Mouse (Mus musculus) olfactory bulb, adult 2 months (tissue): ENCODE data around the gene Olfr954. TPM values are rescaled to one million over a fixed set of nuclear protein-coding genes. Genes with fewer than 3 reads are reported as not detected.

Source experiments
- H3K27ac ChIP-seq: fragments of 200-500 bp; 2 replicates; pipeline ENCODE4 v1.5.1; 2012; ENCODE audit warnings: low read depth, low read length; ENCODE audit not compliant: insufficient read depth
- H3K4me1 ChIP-seq: fragments of 200-500 bp; 2 replicates; pipeline ENCODE4 v1.6.1; 2012; ENCODE audit warnings: low read length; ENCODE audit not compliant: control insufficient read depth, insufficient read depth
- H3K4me3 ChIP-seq: fragments of 200-500 bp; 2 replicates; pipeline ENCODE4 v1.5.1; 2012; ENCODE audit warnings: mild to moderate bottlenecking, low read depth, low read length, moderate library complexity; ENCODE audit not compliant: insufficient read depth
- CTCF ChIP-seq: fragments of 200-500 bp; IDR thresholded peaks from 2 replicates; pipeline ENCODE4 v1.5.1; 2012; ENCODE audit warnings: low read depth, mild to moderate bottlenecking, low read length, moderate library complexity; ENCODE audit not compliant: insufficient read depth
- POLR2A ChIP-seq: fragments of 200-500 bp; IDR thresholded peaks from 2 replicates; pipeline ENCODE4 v1.6.1; 2012; ENCODE audit warnings: mild to moderate bottlenecking, low read depth, low read length, moderate library complexity; ENCODE audit not compliant: insufficient read depth
- WGBS: fragments of 180-500 bp; shearing (Covaris S2); methylation state at CpG from one replicate; pipeline ENCODE4 v1.1.7; 2018; 5-methylcytosine and 5-hydroxymethylcytosine counted together
- polyA plus RNA-seq: library from polyadenylated mRNA; stranded (reverse); fragments of >200 nt; gene quantifications from 2 replicates; pipeline ENCODE4 v1.2.4, GENCODE M21; 2012; ENCODE audit warnings: low replicate concordance; ENCODE audit not compliant: missing spikeins, insufficient read depth, insufficient read length

The Olfr954 gene
- not detected in 2 replicates for polyA plus RNA-seq

- 87% methylated on average over 6 of the region's 6 CpGs for WGBS
- H3K27ac ChIP-seq: no peak within 1 kb of the TSS
- no peaks in the 10 kb centered on the region for H3K4me1 ChIP-seq
- TF ChIP-seq CTCF (no peak), POLR2A (no peak)
- no peak within 1 kb of the TSS for H3K4me3 ChIP-seq
These were observed at the start of gene Olfr954 for GRCm38 (mm10) chr9:39456401-39456800. Gene Olfr954 (plus strand): TSS chr9:39456701.

DNA sequence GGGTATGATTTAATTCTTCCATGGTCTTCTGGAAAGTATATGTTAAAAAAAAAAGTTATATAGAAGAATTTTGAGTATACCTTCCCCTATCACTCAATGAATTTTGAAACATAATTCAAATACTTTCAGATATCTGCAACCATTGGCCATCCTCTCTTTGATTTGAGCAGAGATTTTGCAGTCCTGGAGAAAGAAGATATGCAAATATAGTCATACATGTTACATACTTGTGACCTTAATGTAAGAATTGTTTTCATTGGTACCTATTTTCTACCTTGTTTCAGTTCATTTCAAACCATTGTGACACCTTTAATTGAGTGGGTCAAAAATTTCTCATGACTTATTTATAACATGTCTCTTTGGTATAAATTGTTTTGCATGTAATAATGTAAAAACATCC, 29.5 kb upstream of the Olfr954 start, which contains the start of gene Olfr952:
Gene Olfr952 (minus strand): TSS at position 101 of the 400 bp plus-strand sequence.
- TF ChIP-seq CTCF: no peak
- no peak for TF ChIP-seq POLR2A
- Histone ChIP-seq H3K4me3 (no peak within 1 kb of the TSS), H3K27ac (no peak within 1 kb of the TSS), H3K4me1 (no peaks in the 10 kb centered on the region)

DNA sequence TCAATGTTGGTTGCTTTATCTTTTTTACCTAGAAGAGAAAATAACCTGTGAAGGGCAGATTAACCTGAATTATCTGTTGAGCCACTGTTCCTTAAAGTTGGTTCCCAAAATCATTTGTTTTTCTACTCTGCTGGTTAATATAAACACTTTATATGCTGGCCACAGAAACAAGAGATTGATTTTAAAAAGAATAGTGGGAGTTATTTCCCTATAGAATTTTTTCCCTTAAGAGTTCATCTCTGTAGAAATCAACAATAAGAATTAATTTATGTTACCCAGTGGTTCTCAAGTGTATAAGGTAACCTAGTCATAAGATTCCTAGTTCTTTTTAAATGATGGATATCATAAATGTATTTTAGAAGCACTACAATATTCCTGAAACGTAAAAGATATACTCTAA, 15.3 kb downstream of the Olfr954 start, which contains the start of gene Olfr955:
Gene Olfr955 (minus strand): TSS at position 101 of the 400 bp plus-strand sequence.
- no peaks in the 10 kb centered on the region for H3K4me1 ChIP-seq
- no peak within 1 kb of the TSS for H3K27ac ChIP-seq
- WGBS: 45% methylated on average over 1 of the region's 1 CpGs
- no peak for TF ChIP-seq POLR2A
- TF ChIP-seq CTCF: no peak
- H3K4me3 ChIP-seq: no peak within 1 kb of the TSS

DNA sequence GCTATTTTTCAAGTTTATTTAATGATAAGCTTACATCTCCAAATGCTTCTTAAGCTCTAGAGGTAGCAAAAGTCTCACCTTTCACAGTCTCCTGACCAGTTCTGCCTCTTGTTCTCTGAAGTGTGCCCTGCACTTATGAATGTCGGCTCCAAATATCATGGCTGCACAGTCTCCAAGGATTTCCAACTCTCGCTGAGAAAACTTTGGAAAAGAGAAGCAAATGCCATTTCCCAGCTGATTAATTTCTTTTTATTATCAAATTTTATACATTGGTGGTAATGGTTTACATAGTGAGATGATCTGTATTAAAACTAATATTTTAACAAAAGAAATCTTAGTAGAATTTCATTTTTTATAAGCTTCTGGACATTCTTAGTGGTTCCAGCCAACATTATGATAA, 37.4 kb downstream of the Olfr954 start, which contains the start of gene Olfr44:
Gene Olfr44 (minus strand): TSS at position 101 of the 400 bp plus-strand sequence.
- TF ChIP-seq CTCF (no peak), POLR2A (no peak)
- H3K4me1 ChIP-seq: no peaks in the 10 kb centered on the region
- no peak within 1 kb of the TSS for H3K27ac ChIP-seq
- H3K4me3 ChIP-seq: no peak within 1 kb of the TSS
- 94% methylated on average over 2 of the region's 2 CpGs for WGBS

DNA sequence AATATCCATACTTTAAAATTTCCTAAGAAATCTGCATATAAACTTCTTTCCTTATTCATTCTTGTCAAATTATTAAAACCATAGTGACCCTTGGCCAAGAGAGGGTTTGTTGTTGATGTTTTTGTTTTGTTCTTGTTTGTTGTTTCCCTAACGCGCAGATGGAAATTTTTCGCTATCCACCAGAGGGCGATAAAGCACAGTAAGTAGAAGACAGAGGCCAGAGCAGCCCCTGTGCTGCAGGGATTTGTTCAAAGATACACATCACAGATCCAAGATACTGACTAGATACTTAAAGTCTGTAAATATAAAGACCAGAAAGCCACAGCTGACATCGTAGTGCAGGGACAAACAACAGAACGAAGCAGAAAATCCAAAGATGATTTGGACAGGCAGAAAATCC, 52.5 kb downstream of the Olfr954 start:
- no peaks in the 10 kb centered on the region for H3K4me1 ChIP-seq
- no peak overlapping the region for H3K4me3 ChIP-seq
- WGBS: 9% methylated on average over 6 of the region's 6 CpGs
- H3K27ac ChIP-seq: no peak overlapping the region
- TF ChIP-seq CTCF (no peak), POLR2A (no peak)

- TF ChIP-seq CTCF (no peak), POLR2A (no peak)
- WGBS: 77% methylated on average over 9 of the region's 9 CpGs
These were observed 52.9 kb downstream of the Olfr954 start for GRCm38 (mm10) chr9:39509412-39509811.

More at GRCm38 (mm10) chr9:39509412-39509811, 52.9 kb downstream of the Olfr954 start:
- Histone ChIP-seq H3K4me3 (no peak overlapping the region), H3K27ac (no peak overlapping the region), H3K4me1 (no peaks in the 10 kb centered on the region)

Other genes starting within 250 kb of the Olfr954 start
- not detected in 2 replicates for gene Olfr1537, start 206.7 kb upstream of the Olfr954 start, polyA plus RNA-seq
- not detected in 2 replicates for gene Olfr945, start 179.9 kb upstream of the Olfr954 start, polyA plus RNA-seq
- gene Olfr948, start 130.7 kb upstream of the Olfr954 start, polyA plus RNA-seq: not detected in 2 replicates
- gene Olfr951, start 69.3 kb upstream of the Olfr954 start, polyA plus RNA-seq: not detected in 2 replicates
- gene Olfr952, start 29.6 kb upstream of the Olfr954 start, polyA plus RNA-seq: not detected in 2 replicates
- gene Olfr955, start 15.2 kb downstream of the Olfr954 start, polyA plus RNA-seq: not detected in 2 replicates
- gene Olfr44, start 37.3 kb downstream of the Olfr954 start, polyA plus RNA-seq: not detected in 2 replicates
- not detected in 2 replicates for gene Olfr957, start 59.1 kb downstream of the Olfr954 start, polyA plus RNA-seq
- gene Olfr958, start 97.4 kb downstream of the Olfr954 start, polyA plus RNA-seq: not detected in 2 replicates
- gene Olfr959, start 118.9 kb downstream of the Olfr954 start, polyA plus RNA-seq: not detected in 2 replicates
- gene AW551984, start 147.7 kb downstream of the Olfr954 start, polyA plus RNA-seq: not detected in 2 replicates
- not detected in 2 replicates for gene Olfr148, start 154.0 kb downstream of the Olfr954 start, polyA plus RNA-seq
- gene Olfr960, start 164.7 kb downstream of the Olfr954 start, polyA plus RNA-seq: not detected in 2 replicates
- gene Olfr961, start 188.4 kb downstream of the Olfr954 start, polyA plus RNA-seq: not detected in 2 replicates
- not detected in 2 replicates for gene Olfr963, start 210.5 kb downstream of the Olfr954 start, polyA plus RNA-seq